In genomic region chr11:50114329-50114728, GRCm38 (mm10) we compare ENCODE assay signal across 8 mouse cellular contexts. TPM values are rescaled to one million over a fixed set of nuclear protein-coding genes. Genes with fewer than 3 reads are reported as not detected.
DNase-seq lines count a peak whose midpoint lies in the region; ATAC-seq and TF ChIP-seq lines count a peak whose summit lies in the region.

No protein-coding gene starts in this region.

- no peak overlapping the region for H3K9ac ChIP-seq in embryonic facial prominence, embryonic 14.5 days (ENCODE audit: low read depth, low read length)
- no peak overlapping the region for H3K9ac ChIP-seq in midbrain, embryonic 14.5 days (replicated peaks; ENCODE audit: low read length)
- no peak overlapping the region for H3K9ac ChIP-seq in stomach, postnatal 0 days (ENCODE audit: low read length)

- no peaks in the 10 kb centered on the region for H3K36me3 ChIP-seq in embryonic facial prominence, embryonic 14.5 days (ENCODE audit: control insufficient read depth, insufficient read depth, low read length)
- peaks cover 3% of the 10 kb centered on the region for H3K36me3 ChIP-seq in midbrain, embryonic 14.5 days (ENCODE audit: control insufficient read depth, insufficient read depth, low read length)
- H3K36me3 ChIP-seq in stomach, postnatal 0 days (ENCODE audit: control insufficient read depth, insufficient read depth, low read length) = no peaks in the 10 kb centered on the region

- H3K27ac ChIP-seq in embryonic facial prominence, embryonic 14.5 days (replicated peaks; ENCODE audit: low read depth, low read length) = no peak overlapping the region
- H3K27ac ChIP-seq in midbrain, embryonic 14.5 days (replicated peaks; ENCODE audit: low read depth, low read length) = no peak overlapping the region
- no peak overlapping the region for H3K27ac ChIP-seq in stomach, postnatal 0 days (replicated peaks)

- 0 out of 2 replicates have a peak, but pooled peaks have one; percentile 60 for ATAC-seq in embryonic facial prominence, embryonic 14.5 days (ENCODE audit: low read depth)
- no peak for ATAC-seq in midbrain, embryonic 14.5 days (ENCODE audit: low FRiP score, low TSS enrichment)
- ATAC-seq in stomach, postnatal 0 days (ENCODE audit: low FRiP score, low TSS enrichment) = peak; percentile 61; the same call in 1 of the 2 replicates

- H3K4me2 ChIP-seq in embryonic facial prominence, embryonic 14.5 days (ENCODE audit: low read depth, low read length) = no peak overlapping the region
- H3K4me2 ChIP-seq in midbrain, embryonic 14.5 days (ENCODE audit: low read length) = no peak overlapping the region
- H3K4me2 ChIP-seq in stomach, postnatal 0 days (replicated peaks; ENCODE audit: low read depth) = no peak overlapping the region

- H3K27me3 ChIP-seq in embryonic facial prominence, embryonic 14.5 days (replicated peaks; ENCODE audit: control insufficient read depth, insufficient read depth, low read length) = no peaks in the 10 kb centered on the region
- no peaks in the 10 kb centered on the region for H3K27me3 ChIP-seq in midbrain, embryonic 14.5 days (ENCODE audit: control insufficient read depth, insufficient read depth, low read length)
- no peaks in the 10 kb centered on the region for H3K27me3 ChIP-seq in stomach, postnatal 0 days (ENCODE audit: control insufficient read depth, insufficient read depth, low read length)

- H3K4me1 ChIP-seq in embryonic facial prominence, embryonic 14.5 days (ENCODE audit: control insufficient read depth, insufficient read depth, low read length) = no peaks in the 10 kb centered on the region
- H3K4me1 ChIP-seq in midbrain, embryonic 14.5 days (ENCODE audit: control insufficient read depth, insufficient read depth, low read length) = no peaks in the 10 kb centered on the region
- H3K4me1 ChIP-seq in stomach, postnatal 0 days (replicated peaks; ENCODE audit: control insufficient read depth, insufficient read depth) = no peaks in the 10 kb centered on the region; the same call in 1 of the 2 replicates

- intact Hi-C loops in left cerebral cortex, postnatal 36 days (cut with DNase I) = loop anchor here (5.0 kb wide), 1 partner anchor 127 kb away; no protein-coding TSS in a partner anchor
- intact Hi-C loops in heart, postnatal 25 days (cut with DNase I) = no loop called here
- intact Hi-C loops in left cerebral cortex, postnatal 25 days (cut with DNase I) = no loop called here

- TF ChIP-seq EP300 in stomach, postnatal 0 days (optimal IDR thresholded peaks at IDR 0.05) = no peak

- no peak overlapping the region for H3K4me3 ChIP-seq in embryonic facial prominence, embryonic 14.5 days (ENCODE audit: low read depth, low read length)
- no peak overlapping the region for H3K4me3 ChIP-seq in midbrain, embryonic 14.5 days (replicated peaks; ENCODE audit: low read depth, low read length)
- no peak overlapping the region for H3K4me3 ChIP-seq in stomach, postnatal 0 days (ENCODE audit: low read depth, low read length)

- peak; percentile 39 to 62 for DNase-seq in left cerebral cortex, adult 18-20 months (ENCODE audit: low spot score in 2 of 2)
- no peak for DNase-seq in left cerebral cortex, postnatal 36 days (ENCODE audit: low spot score in 2 of 2)
- peak; percentile 86 to 88 for DNase-seq in adrenal gland, postnatal 36 days
- DNase-seq in embryonic facial prominence, embryonic 14.5 days (ENCODE audit: low spot score) = peak; percentile 54
- DNase-seq in heart, postnatal 25 days (ENCODE audit: low spot score) = peak; percentile 37
- peak; percentile 42 to 46 for DNase-seq in left cerebral cortex, postnatal 25 days (ENCODE audit: low spot score in 2 of 2)
- DNase-seq in midbrain, embryonic 14.5 days = peak; percentile 80
- DNase-seq in stomach, postnatal 0 days (ENCODE audit: low spot score) = peak; percentile 80

- WGBS in embryonic facial prominence, embryonic 14.5 days = 21% methylated on average over 5 of the region's 5 CpGs
- 20% methylated on average over 5 of the region's 5 CpGs for WGBS in midbrain, embryonic 14.5 days
- 17% methylated on average over 5 of the region's 5 CpGs for WGBS in stomach, postnatal 0 days

- H3K9me3 ChIP-seq in embryonic facial prominence, embryonic 14.5 days (ENCODE audit: control insufficient read depth, low read length) = no peaks in the 10 kb centered on the region
- no peaks in the 10 kb centered on the region for H3K9me3 ChIP-seq in midbrain, embryonic 14.5 days (ENCODE audit: control insufficient read depth, low read length)
- H3K9me3 ChIP-seq in stomach, postnatal 0 days (ENCODE audit: control insufficient read depth, low read length) = no peaks in the 10 kb centered on the region

- TF ChIP-seq CTCF in stomach, postnatal 0 days (IDR thresholded peaks at IDR 0.05; ENCODE audit: low read depth) = peak; percentile 82

RNA-seq across cellular contexts. Expression of gene Tbc1d9b, which starts 16.9 kb away (rescaled TPM):
- total RNA-seq in left cerebral cortex, adult 18-20 months (2021) = 100 to 1,000 TPM; 131 TPM
- 100 to 1,000 TPM; 118 to 120 TPM for total RNA-seq in left cerebral cortex, postnatal 36 days (2021)
- 100 to 1,000 TPM; 121 to 155 TPM for total RNA-seq in adrenal gland, postnatal 36 days (2021)
- polyA plus RNA-seq in embryonic facial prominence, embryonic 14.5 days (2014; fragmentation: Nextera tagmentation; extraction: Ambion mirVana) = 40.1 and 44.0 TPM in 2 replicates
- total RNA-seq in heart, postnatal 25 days (2021) = 10 to 100 TPM; 42.9 to 43.9 TPM
- total RNA-seq in left cerebral cortex, postnatal 25 days (2021) = 100 to 1,000 TPM; 109 to 120 TPM
- polyA plus RNA-seq in midbrain, embryonic 14.5 days (2014; fragmentation: Nextera tagmentation; extraction: Ambion mirVana) = 26.1 and 35.4 TPM in 2 replicates
- 13.9 and 14.5 TPM in 2 replicates for polyA plus RNA-seq in stomach, postnatal 0 days (2015; fragmentation: Nextera tagmentation; extraction: Ambion mirVana)

RNA-seq across cellular contexts. Expression of gene Mrnip, which starts 59.9 kb away (rescaled TPM):
- 10 to 100 TPM; 11.5 to 13.9 TPM for total RNA-seq in left cerebral cortex, adult 18-20 months (2021)
- total RNA-seq in left cerebral cortex, postnatal 36 days (2021) = 10 to 100 TPM; 15.4 to 15.7 TPM
- total RNA-seq in adrenal gland, postnatal 36 days (2021) = 10 to 100 TPM in 1 of 2 experiments, 1 to 10 TPM in 1; 7.4 to 10.9 TPM
- polyA plus RNA-seq in embryonic facial prominence, embryonic 14.5 days (2014; fragmentation: Nextera tagmentation; extraction: Ambion mirVana) = 17.7 and 19.8 TPM in 2 replicates
- 1 to 10 TPM; 2.3 to 2.7 TPM for total RNA-seq in heart, postnatal 25 days (2021)
- 10 to 100 TPM; 13.4 to 14.1 TPM for total RNA-seq in left cerebral cortex, postnatal 25 days (2021)
- polyA plus RNA-seq in midbrain, embryonic 14.5 days (2014; fragmentation: Nextera tagmentation; extraction: Ambion mirVana) = 37.0 and 38.8 TPM in 2 replicates
- polyA plus RNA-seq in stomach, postnatal 0 days (2015; fragmentation: Nextera tagmentation; extraction: Ambion mirVana) = 6.1 and 6.2 TPM in 2 replicates

Comparison
In these comparisons a context has a peak if more than half of its experiments do, and no peak if none do; other contexts are left out.
1. DNase-seq: peak in left cerebral cortex, adult 18-20 months (2 of 2), adrenal gland, postnatal 36 days (2 of 2), embryonic facial prominence, embryonic 14.5 days (single experiment), heart, postnatal 25 days (single experiment), left cerebral cortex, postnatal 25 days (2 of 2), midbrain, embryonic 14.5 days (single experiment) and stomach, postnatal 0 days (single experiment); none in left cerebral cortex, postnatal 36 days (0 of 2).